Mouse (Mus musculus): ENCODE measurements around the gene Inip. TPM values are rescaled to one million over a fixed set of nuclear protein-coding genes. Genes with fewer than 3 reads are reported as not detected.

The Inip gene
- polyA plus RNA-seq, 1 experiment from 2014 or later: 44.0 TPM

DNA sequence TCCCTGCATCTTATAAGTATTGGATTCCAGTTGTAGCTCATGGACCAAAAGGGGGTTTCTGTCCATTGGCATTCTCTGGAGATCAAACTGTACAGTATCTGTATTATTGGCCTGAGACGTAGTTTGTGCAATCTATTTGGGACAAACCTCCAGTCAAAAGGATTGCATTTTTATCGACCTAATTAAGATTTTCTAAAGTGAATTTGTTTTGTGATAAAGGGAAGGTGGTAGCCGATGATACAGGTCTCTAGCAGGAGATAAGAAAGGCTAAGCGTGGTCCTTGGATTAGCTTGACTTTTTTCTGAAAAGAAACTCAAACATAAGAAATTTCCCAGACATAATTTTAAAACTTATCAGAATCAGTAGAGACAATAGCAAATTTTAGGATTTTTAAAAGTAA is 75.8 kb downstream of the Inip start:
- Histone ChIP-seq H3K4me2 (ENCODE audit: low read depth, low read length) (no peak overlapping the region), H3K27ac (ENCODE audit: low read length) (no peak overlapping the region), H3K27me3 (ENCODE audit: control insufficient read depth, insufficient read depth, low read length) (no peaks in the 10 kb centered on the region), H3K9me3 (replicated peaks; ENCODE audit: control insufficient read depth, low read length) (no peaks in the 10 kb centered on the region), H3K4me1 (ENCODE audit: control insufficient read depth, insufficient read depth, low read length) (no peaks in the 10 kb centered on the region), H3K4me3 (ENCODE audit: low read length) (no peak overlapping the region), H3K9ac (ENCODE audit: low read length) (no peak overlapping the region), H3K36me3 (ENCODE audit: control insufficient read depth, insufficient read depth) (no peaks in the 10 kb centered on the region)
- 63% methylated on average over 4 of the region's 4 CpGs for WGBS
- ATAC-seq (replicated peaks; ENCODE audit: extremely low read depth, insufficient read depth, low FRiP score): no peak

DNA sequence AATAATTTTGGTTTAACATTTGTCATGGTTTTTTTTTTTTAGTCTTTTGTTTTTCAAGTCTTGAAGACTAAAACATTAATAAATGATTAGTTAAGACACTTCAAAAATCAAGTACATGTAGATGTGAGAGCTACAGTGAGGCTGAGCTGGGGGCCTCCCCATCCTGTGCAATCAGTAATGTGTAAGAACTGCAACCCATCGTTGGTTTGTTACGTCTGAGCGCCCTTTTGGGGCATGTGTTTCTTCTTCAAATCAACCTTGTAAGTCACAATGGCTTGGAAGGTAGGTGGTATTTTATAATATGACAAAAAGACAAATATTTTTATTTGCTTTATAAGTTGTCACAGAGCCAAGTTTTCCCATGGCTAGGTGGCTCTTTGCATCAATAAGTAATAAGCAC is 79.6 kb downstream of the Inip start:
- H3K36me3 ChIP-seq (ENCODE audit: control insufficient read depth, insufficient read depth): 0 out of 2 replicates have a peak, but pooled peaks cover 3% of the 10 kb centered on the region
- peaks cover under 1% of the 10 kb centered on the region; the same call in 1 of the 2 replicates for H3K4me1 ChIP-seq (ENCODE audit: control insufficient read depth, insufficient read depth, low read length)
- no peak overlapping the region for H3K4me2 ChIP-seq (ENCODE audit: low read depth, low read length)
- whole genome bisulfite sequencing: 92% methylated on average over 3 of the region's 3 CpGs
- no peaks in the 10 kb centered on the region for H3K9me3 ChIP-seq (replicated peaks; ENCODE audit: control insufficient read depth, low read length)
- H3K27ac ChIP-seq (ENCODE audit: low read length): no peak overlapping the region
- H3K27me3 ChIP-seq (ENCODE audit: control insufficient read depth, insufficient read depth, low read length): no peaks in the 10 kb centered on the region
- ATAC-seq (replicated peaks; ENCODE audit: extremely low read depth, insufficient read depth, low FRiP score): no peak
- no peak overlapping the region for H3K9ac ChIP-seq (ENCODE audit: low read length)
- no peak overlapping the region for H3K4me3 ChIP-seq (ENCODE audit: low read length)

Other genes starting within 250 kb of the Inip start
- 80.2 and 88.0 TPM in 2 replicates for gene Hsdl2, start 220.0 kb downstream of the Inip start, polyA plus RNA-seq (2015; fragmentation: Nextera tagmentation; extraction: Ambion mirVana)
- gene E130308A19Rik, start 175.4 kb downstream of the Inip start, polyA plus RNA-seq (2015; fragmentation: Nextera tagmentation; extraction: Ambion mirVana): 17.3 and 20.0 TPM in 2 replicates
- 7.0 and 8.0 TPM in 2 replicates for gene Snx30, start 4.3 kb upstream of the Inip start, polyA plus RNA-seq (2015; fragmentation: Nextera tagmentation; extraction: Ambion mirVana)
- gene Slc46a2, start 113.5 kb upstream of the Inip start, polyA plus RNA-seq (2015; fragmentation: Nextera tagmentation; extraction: Ambion mirVana): 7.5 and 13.7 TPM in 2 replicates
- not detected in 2 replicates for gene Mup4, start 159.1 kb upstream of the Inip start, polyA plus RNA-seq (2015; fragmentation: Nextera tagmentation; extraction: Ambion mirVana)
- gene Mup6, start 162.7 kb upstream of the Inip start, polyA plus RNA-seq (2015; fragmentation: Nextera tagmentation; extraction: Ambion mirVana): not detected in 2 replicates